9 mouse cellular contexts compared by ENCODE assay signal in genomic region chr3:93443501-93444101, GRCm38 (mm10). TPM values are rescaled to one million over a fixed set of nuclear protein-coding genes. Genes with fewer than 3 reads are reported as not detected.
DNase-seq lines count a peak whose midpoint lies in the region; ATAC-seq and TF ChIP-seq lines count a peak whose summit lies in the region.
"Had no signal": no experiment of that assay in that cellular context is flagged by ENCODE, and none has a peak within 500 bp of the region (broad histone marks: within the 10 kb centered on the region; RNA-seq: fewer than 3 reads in every experiment).

No protein-coding gene starts in this region.

- H3K27ac ChIP-seq in heart, postnatal 0 days (ENCODE audit: low read depth): no peak overlapping the region
- H3K27ac ChIP-seq in lung, embryonic 15.5 days: peak overlapping the region; percentile 73; the same call in 1 of the 2 replicates
- peak overlapping the region; percentile 72 for H3K27ac ChIP-seq in olfactory bulb, adult 2 months (ENCODE audit: insufficient read depth, low read depth, low read length)
- H3K27ac ChIP-seq: macrophage had no signal

- peaks cover 13% of the 10 kb centered on the region for H3K4me1 ChIP-seq in heart, postnatal 0 days (ENCODE audit: control insufficient read depth, insufficient read depth)
- H3K4me1 ChIP-seq in lung, embryonic 15.5 days: peaks cover 29% of the 10 kb centered on the region
- H3K4me1 ChIP-seq in olfactory bulb, adult 2 months (ENCODE audit: control insufficient read depth, insufficient read depth, low read length): peaks cover 29% of the 10 kb centered on the region

- peaks cover 60% of the 10 kb centered on the region for H3K27me3 ChIP-seq in heart, postnatal 0 days (ENCODE audit: control insufficient read depth, insufficient read depth, low read length)
- H3K27me3 ChIP-seq in lung, embryonic 15.5 days: peaks cover 41% of the 10 kb centered on the region

- intact Hi-C loops in heart, postnatal 25 days (cut with DNase I): no loop called here

- H3K4me2 ChIP-seq in heart, postnatal 0 days (ENCODE audit: low read depth, low read length): peak overlapping the region; percentile 81
- H3K4me2 ChIP-seq in lung, embryonic 15.5 days: peak overlapping the region; percentile 95

- H3K36me3 ChIP-seq in heart, postnatal 0 days (replicated peaks; ENCODE audit: control insufficient read depth, insufficient read depth, low read length): no peaks in the 10 kb centered on the region
- no peaks in the 10 kb centered on the region for H3K36me3 ChIP-seq in lung, embryonic 15.5 days

- under 1% methylated on average over 38 of the region's 38 CpGs for WGBS in heart, postnatal 0 days
- WGBS in lung, embryonic 15.5 days: under 1% methylated on average over 38 of the region's 38 CpGs
- WGBS in olfactory bulb, adult 2 months: under 1% methylated on average over 38 of the region's 38 CpGs

- peak overlapping the region; percentile 57 for H3K4me3 ChIP-seq in heart, postnatal 0 days (ENCODE audit: low read depth, low read length)
- peak overlapping the region; percentile 58 for H3K4me3 ChIP-seq in lung, embryonic 15.5 days
- H3K4me3 ChIP-seq in olfactory bulb, adult 2 months (ENCODE audit: insufficient read depth, low read depth, low read length): peak overlapping the region; percentile 54

- DNase-seq in heart, adult 18-20 months: peak; percentile 39 to 48
- no peak for DNase-seq in heart, postnatal 25 days (ENCODE audit: low spot score)
- peak; percentile 73 for DNase-seq in embryo, embryonic 9.5 days (ENCODE audit: extremely low spot score)
- no peak for DNase-seq in heart, postnatal 0 days (ENCODE audit: low spot score)
- peak; percentile 11 to 37 for DNase-seq in kidney, postnatal 25 days
- no peak for DNase-seq in MN1 (ENCODE audit: low spot score)

- TF ChIP-seq EP300 in heart, postnatal 0 days (IDR thresholded peaks at IDR 0.05; ENCODE audit: low read depth): no peak

- ATAC-seq in heart, postnatal 0 days (ENCODE audit: insufficient read depth, low read depth): no peak
- ATAC-seq in lung, embryonic 15.5 days (ENCODE audit: borderline replicate concordance, extremely low read depth, low FRiP score, low TSS enrichment): no peak

- TF ChIP-seq CTCF in heart, postnatal 0 days (IDR thresholded peaks at IDR 0.05; ENCODE audit: low read depth): no peak
- TF ChIP-seq CTCF in olfactory bulb, adult 2 months (IDR thresholded peaks at IDR 0.05; ENCODE audit: insufficient read depth, low read depth, low read length): no peak

- no peak overlapping the region for H3K9ac ChIP-seq in heart, postnatal 0 days (replicated peaks; ENCODE audit: low read depth, low read length)
- H3K9ac ChIP-seq in lung, embryonic 15.5 days: peak overlapping the region; percentile 40

- no peaks in the 10 kb centered on the region for H3K9me3 ChIP-seq in heart, postnatal 0 days (replicated peaks; ENCODE audit: control insufficient read depth, low read length)
- H3K9me3 ChIP-seq in lung, embryonic 15.5 days: no peaks in the 10 kb centered on the region

- no peak for TF ChIP-seq POLR2A in olfactory bulb, adult 2 months (IDR thresholded peaks at IDR 0.05; ENCODE audit: insufficient read depth, low read depth, low read length)

RNA-seq across cellular contexts. Expression of gene Tchh, which starts 1.5 kb away (rescaled TPM):
- under 1 TPM in 1 of 2 experiments, not detected in 1; 0.05 TPM for total RNA-seq in heart, adult 18-20 months (2021)
- total RNA-seq in heart, postnatal 25 days (2021): under 1 TPM; 0.03 to 0.05 TPM
- 0.08 and 0.31 TPM in 2 replicates for total RNA-seq in heart, postnatal 0 days (2014; rRNA removed; ENCODE audit: low replicate concordance)
- 0.23 and 0.25 TPM in 2 replicates for polyA plus RNA-seq in heart, postnatal 0 days (2015; fragmentation: Nextera tagmentation; extraction: Ambion mirVana)
- polyA plus RNA-seq in lung, embryonic 15.5 days (2015; fragmentation: Nextera tagmentation; extraction: Ambion mirVana): 2.3 and 3.3 TPM in 2 replicates
- polyA plus RNA-seq in olfactory bulb, adult 2 months (2012; ENCODE audit: insufficient read depth, insufficient read length, low replicate concordance, missing spikeins): not detected in 2 replicates

RNA-seq across cellular contexts. Expression of gene Tchhl1, which starts 25.0 kb away (rescaled TPM):
- total RNA-seq in heart, adult 18-20 months (2021): not detected
- total RNA-seq in heart, postnatal 25 days (2021): not detected
- total RNA-seq in heart, postnatal 0 days (2014; rRNA removed; ENCODE audit: low replicate concordance): not detected in 2 replicates
- not detected in 2 replicates for polyA plus RNA-seq in heart, postnatal 0 days (2015; fragmentation: Nextera tagmentation; extraction: Ambion mirVana)
- polyA plus RNA-seq in lung, embryonic 15.5 days (2015; fragmentation: Nextera tagmentation; extraction: Ambion mirVana): not detected in 2 replicates
- polyA plus RNA-seq in olfactory bulb, adult 2 months (2012; ENCODE audit: insufficient read depth, insufficient read length, low replicate concordance, missing spikeins): not detected in 2 replicates
- polyA plus RNA-seq: macrophage had no signal

RNA-seq across cellular contexts. Expression of gene Rptn, which starts 50.1 kb away (rescaled TPM):
- not detected for total RNA-seq in heart, adult 18-20 months (2021)
- total RNA-seq in heart, postnatal 25 days (2021): not detected
- total RNA-seq in heart, postnatal 0 days (2014; rRNA removed; ENCODE audit: low replicate concordance): not detected in 2 replicates
- not detected in 2 replicates for polyA plus RNA-seq in heart, postnatal 0 days (2015; fragmentation: Nextera tagmentation; extraction: Ambion mirVana)
- not detected in 2 replicates for polyA plus RNA-seq in lung, embryonic 15.5 days (2015; fragmentation: Nextera tagmentation; extraction: Ambion mirVana)
- not detected in 2 replicates for polyA plus RNA-seq in olfactory bulb, adult 2 months (2012; ENCODE audit: insufficient read depth, insufficient read length, low replicate concordance, missing spikeins)
- polyA plus RNA-seq: macrophage had no signal

Comparison
In these comparisons a context has a peak if more than half of its experiments do, and no peak if none do; other contexts are left out.
1. DNase-seq: peak in heart, adult 18-20 months (2 of 2), embryo, embryonic 9.5 days (single experiment) and kidney, postnatal 25 days (2 of 2); none in heart, postnatal 25 days (single experiment), heart, postnatal 0 days (single experiment) and MN1 (single experiment).
2. Peak in every context shown above with its lines, with median percentiles within 50 percentile points of each other: H3K4me3 ChIP-seq.